Mouse (Mus musculus) monocyte, adult 59 days (primary cell): Measurements from ENCODE around the gene Defb20. TPM values are rescaled to one million over a fixed set of nuclear protein-coding genes. Genes with fewer than 3 reads are reported as not detected.

Experiments used
- total RNA-seq, 2 experiments: library from RNA; stranded (reverse); gene quantifications; one replicate each; pipeline ENCODE4 v1.2.4; 2023

Gene Defb20
- total RNA-seq, result not detected

GRCm38 (mm10) chr2:152476763-152477162, at the start of gene Defb20:
Gene Defb20 (plus strand): TSS chr2:152477063.

DNA sequence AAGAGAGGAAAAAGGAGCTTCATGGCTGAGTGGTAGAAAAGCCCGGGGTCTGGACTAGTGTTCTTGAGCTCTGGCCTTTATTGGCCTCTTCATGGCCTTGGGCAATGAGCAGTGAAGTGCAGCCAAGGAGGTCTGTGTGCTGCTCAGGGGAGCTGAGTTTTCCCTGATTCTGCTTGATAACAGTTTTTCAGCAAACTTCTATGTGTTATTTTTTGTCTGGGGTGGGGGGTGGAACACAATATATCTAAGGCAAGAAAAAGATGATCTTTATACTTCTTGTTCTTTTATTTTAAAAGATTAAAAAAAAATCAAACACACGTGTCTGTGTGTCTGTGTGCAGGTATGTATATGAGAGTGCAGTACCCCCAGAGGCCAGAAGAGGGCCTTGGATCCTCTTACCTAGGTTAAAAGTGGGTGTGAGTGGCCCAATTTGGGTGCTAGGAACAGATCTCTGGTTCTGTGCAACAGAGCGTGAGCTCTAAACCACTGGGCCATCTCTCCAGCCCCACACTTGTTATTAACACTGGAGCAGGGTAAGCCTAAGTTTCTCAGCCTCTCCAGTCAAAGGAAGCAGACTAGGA, 12.2 kb upstream of the Defb20 start, which contains the start of gene Defb23:
TSS of gene Defb23 (minus strand) at position 51 of the 581 bp plus-strand sequence.

GRCm38 (mm10) chr2:152490038-152490437, 13.2 kb downstream of the Defb20 start, which contains the start of gene Defb22:
Gene Defb22 (minus strand): TSS chr2:152490138.

DNA sequence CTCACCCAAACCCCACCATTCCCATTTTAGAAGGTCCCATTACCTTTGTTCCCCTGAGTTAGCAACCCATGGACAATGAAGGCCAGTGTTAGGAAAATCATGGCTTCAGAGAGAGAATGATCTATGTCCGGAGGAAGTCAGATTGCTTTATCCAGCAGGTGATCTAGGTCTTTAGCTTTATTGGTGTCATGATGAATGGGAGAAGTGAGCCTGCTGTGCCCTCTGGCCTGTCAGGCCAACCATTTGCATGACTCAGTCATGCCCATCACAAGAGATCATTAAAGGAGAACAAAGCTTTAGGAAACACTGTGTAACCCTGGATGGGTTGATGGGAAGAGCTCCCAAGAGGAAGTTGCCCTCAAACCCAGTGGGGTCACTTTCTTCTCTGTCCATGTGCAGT, 34.7 kb downstream of the Defb20 start, which contains the start of gene Defb26:
TSS of gene Defb26 (minus strand) at position 101 of the 400 bp plus-strand sequence.

DNA sequence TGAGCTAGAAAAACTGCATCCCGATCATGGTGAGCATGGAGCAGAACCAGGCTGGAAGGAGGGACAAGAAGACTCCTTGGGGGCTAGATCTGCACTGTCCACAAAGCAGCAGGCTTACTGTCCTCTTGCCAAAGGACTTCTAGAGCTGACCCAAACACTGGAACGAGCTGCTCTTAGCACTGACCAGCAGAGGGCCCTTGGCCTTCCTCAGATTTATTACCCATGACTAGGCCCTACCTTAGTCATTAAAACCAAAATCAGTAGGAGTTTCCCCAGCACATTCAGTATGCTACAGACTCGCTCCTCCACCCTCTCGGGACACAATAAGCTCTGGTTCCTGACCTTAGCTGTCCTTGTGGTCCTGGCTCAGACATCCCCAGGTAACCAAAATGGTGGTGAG, 41.1 kb downstream of the Defb20 start, which contains the start of gene Defb28:
TSS of gene Defb28 (plus strand) at position 275 of the 400 bp plus-strand sequence.

Other genes with a start within 250 kb of the Defb20 start
- gene Tbc1d20, start 183.2 kb upstream of the Defb20 start, total RNA-seq, result 10 to 100 TPM; 68.5 to 81.4 TPM
- gene Rbck1, start 144.4 kb upstream of the Defb20 start, total RNA-seq, result 100 to 1,000 TPM; 122 to 141 TPM
- 1 to 10 TPM; 1.7 to 2.0 TPM for gene Trib3, start 133.0 kb upstream of the Defb20 start, total RNA-seq
- not detected for gene Nrsn2, start 100.4 kb upstream of the Defb20 start, total RNA-seq
- under 1 TPM; 0.37 to 0.52 TPM for gene Sox12, start 79.0 kb upstream of the Defb20 start, total RNA-seq
- gene Zcchc3, start 62.0 kb upstream of the Defb20 start, total RNA-seq, result 1 to 10 TPM; 1.0 to 1.7 TPM
- not detected for gene 6820408C15Rik, start 61.5 kb upstream of the Defb20 start, total RNA-seq
- not detected for gene Defb23, start 12.4 kb upstream of the Defb20 start, total RNA-seq
- gene Defb22, start 13.1 kb downstream of the Defb20 start, total RNA-seq, result not detected
- gene Defb26, start 34.6 kb downstream of the Defb20 start, total RNA-seq, result not detected
- not detected for gene Defb28, start 41.2 kb downstream of the Defb20 start, total RNA-seq
- not detected for gene Defb29, start 63.0 kb downstream of the Defb20 start, total RNA-seq
- gene Gm17416, start 92.3 kb downstream of the Defb20 start, total RNA-seq, result not detected
- gene Defb21, start 95.7 kb downstream of the Defb20 start, total RNA-seq, result not detected
- not detected for gene Defb19, start 103.2 kb downstream of the Defb20 start, total RNA-seq
- gene Defb45, start 122.3 kb downstream of the Defb20 start, total RNA-seq, result not detected
- not detected for gene Defb36, start 127.3 kb downstream of the Defb20 start, total RNA-seq
- gene Defb25, start 146.0 kb downstream of the Defb20 start, total RNA-seq, result not detected
- 10 to 100 TPM; 15.8 to 19.4 TPM for gene Rem1, start 149.9 kb downstream of the Defb20 start, total RNA-seq
- gene H13, start 192.4 kb downstream of the Defb20 start, total RNA-seq, result 100 to 1,000 TPM; 186 to 191 TPM
- 10 to 100 TPM; 21.4 to 22.3 TPM for gene Mcts2, start 210.0 kb downstream of the Defb20 start, total RNA-seq